Mouse (Mus musculus): ENCODE data around the gene Gmds.

Gene Gmds

GRCm38 (mm10) chr13:31929299-31929698 lies 409.2 kb downstream of the Gmds start:
- DNase-seq: no peak

DNA sequence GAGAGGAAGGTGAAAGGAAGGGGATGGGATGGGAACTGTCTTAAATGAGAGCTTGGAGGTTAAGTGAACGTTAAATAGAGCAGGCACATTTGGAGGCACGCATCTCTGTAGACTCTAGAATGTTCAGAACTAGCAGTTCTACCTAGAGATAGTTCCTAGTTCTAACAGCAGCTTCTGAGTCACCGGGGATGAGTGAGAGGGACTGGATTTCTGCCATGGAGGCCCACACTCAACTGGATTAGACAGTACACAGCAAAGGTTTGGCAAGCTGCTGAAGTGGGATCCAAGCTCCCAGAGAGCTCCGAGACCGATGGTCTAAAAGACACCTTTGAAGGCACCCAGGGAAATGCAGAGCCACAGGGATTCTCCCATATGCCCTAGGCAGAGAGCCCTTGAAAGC lies 411.9 kb downstream of the Gmds start:
- DNase-seq: no peak

DNA sequence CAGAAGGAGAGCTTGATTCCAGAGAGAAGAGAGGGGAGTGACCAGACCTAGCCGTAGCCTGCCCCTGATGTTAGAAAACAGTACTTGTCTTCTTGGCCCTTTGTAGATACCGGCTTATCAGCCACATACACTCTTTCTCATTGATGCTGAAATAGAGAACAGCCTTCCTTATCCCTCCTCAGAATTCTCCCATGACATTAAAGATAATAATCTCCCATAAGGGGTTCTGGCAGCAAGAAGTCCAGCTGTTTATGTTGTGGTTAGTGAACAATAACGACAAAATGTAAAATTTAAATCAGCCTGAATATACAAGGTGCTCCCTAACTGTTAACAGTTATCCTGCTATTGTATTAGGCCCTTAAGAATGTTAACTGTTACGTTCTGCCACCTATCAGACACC lies 414.0 kb downstream of the Gmds start:
- no peak for DNase-seq

- no peak for DNase-seq
These were observed 418.8 kb downstream of the Gmds start for GRCm38 (mm10) chr13:31919716-31920115.

GRCm38 (mm10) chr13:31917387-31917786 lies 421.2 kb downstream of the Gmds start:
- no peak for DNase-seq

GRCm38 (mm10) chr13:31915748-31916147 lies 422.8 kb downstream of the Gmds start:
- DNase-seq: no peak

GRCm38 (mm10) chr13:31914901-31915587 lies 423.5 kb downstream of the Gmds start:
- no peak for DNase-seq

DNA sequence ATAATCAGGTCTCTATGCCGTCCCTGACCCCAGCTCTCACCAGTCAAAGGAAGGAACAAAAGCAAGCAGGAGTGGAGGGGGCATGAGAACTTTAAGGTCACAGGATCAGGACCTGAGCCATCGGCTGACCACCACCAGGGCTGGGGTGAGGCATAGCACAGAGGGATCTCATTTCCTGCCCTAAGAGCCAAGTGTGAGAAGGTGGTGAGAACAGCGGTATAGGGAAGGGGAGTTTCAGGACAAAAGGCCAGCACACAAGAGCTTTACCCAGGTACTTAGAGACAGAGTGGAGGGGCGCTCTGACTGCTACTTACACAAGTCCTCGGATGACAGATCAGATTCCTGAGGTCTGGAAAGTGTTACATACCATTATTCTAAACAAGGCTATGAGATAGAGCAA lies 426.6 kb downstream of the Gmds start:
- no peak for DNase-seq

DNA sequence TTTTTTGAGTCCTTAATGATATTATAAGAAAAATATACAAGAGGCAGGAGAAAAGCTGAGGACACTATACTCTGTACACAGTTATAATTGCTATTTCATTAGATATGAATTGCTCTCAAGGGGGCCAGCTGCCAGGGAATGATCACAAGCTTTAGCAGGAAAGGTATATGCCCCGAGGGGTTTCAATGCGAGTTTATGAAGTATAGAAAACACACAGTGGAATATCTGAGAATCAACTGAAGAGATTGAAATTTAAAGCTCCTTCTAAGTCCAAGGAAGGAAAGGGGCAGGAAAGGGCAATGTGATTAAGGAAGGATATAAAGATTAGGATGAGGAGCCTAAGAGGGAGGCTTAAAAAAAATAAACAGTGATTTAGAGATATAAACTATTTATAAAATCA lies 427.2 kb downstream of the Gmds start:
- DNase-seq: no peak

DNA sequence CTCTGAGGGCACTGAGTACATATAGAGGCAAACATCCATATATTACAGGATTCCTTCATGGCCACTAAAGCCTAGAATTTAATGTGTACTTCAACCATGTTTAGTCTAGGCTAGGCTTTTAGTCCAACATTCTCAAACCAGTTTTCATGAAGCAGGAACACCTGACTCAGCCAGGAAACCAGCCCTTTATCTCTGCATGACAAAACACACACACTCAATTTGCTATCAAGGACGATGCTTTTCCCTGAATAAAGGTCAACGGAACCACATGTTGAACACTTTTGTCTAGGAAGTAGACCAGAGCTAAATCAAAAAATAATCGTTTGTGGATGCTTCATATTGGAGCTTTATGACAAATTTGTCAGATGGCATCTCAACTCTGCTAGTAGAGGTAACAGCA lies 429.5 kb downstream of the Gmds start:
- no peak for DNase-seq

DNA sequence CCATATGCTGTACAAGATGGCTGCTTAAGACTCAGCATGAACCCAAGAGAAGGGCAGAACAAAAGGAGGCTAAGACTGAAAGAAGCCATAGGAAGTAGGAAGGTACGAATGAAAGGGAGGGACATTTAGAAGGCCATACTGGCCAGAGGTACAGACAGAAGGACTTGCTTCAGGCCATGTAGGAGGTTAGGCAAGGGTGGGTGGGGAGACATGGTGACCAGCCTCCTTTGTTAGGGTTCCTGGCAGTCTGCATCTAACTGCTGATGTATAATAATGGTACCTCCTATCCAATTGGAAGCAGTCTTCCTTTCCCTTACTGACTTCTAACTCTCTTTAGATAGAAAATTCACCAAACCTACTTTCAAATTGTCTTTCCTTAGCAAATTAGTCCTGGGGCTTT lies 432.0 kb downstream of the Gmds start:
- DNase-seq: no peak

- DNase-seq: no peak
These were observed 438.3 kb downstream of the Gmds start for GRCm38 (mm10) chr13:31900191-31900590.

DNA sequence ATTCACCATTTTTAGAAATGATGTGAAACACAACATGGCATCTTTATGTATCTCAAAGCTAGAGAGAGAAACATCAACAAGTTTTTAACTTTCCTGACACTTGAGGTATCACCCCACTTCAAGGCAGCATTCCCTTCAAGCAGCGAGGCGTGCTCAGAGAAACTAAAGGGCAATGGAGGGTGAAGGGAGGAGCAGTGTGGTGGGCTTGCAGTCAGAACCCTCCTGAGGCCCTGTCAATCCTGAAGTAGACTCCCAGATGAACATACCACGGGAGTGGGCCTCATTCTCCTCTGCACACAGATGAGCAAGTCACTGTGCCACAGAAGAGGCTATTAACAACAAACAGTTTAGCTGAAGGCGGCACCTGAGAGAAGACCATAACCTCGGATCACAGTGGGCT lies 439.1 kb downstream of the Gmds start:
- no peak for DNase-seq

- DNase-seq: no peak
These were observed 441.0 kb downstream of the Gmds start for GRCm38 (mm10) chr13:31897493-31897892.

GRCm38 (mm10) chr13:31894511-31894910 lies 444.0 kb downstream of the Gmds start:
- no peak for DNase-seq

GRCm38 (mm10) chr13:31892913-31893514 lies 445.5 kb downstream of the Gmds start:
- DNase-seq: no peak

DNA sequence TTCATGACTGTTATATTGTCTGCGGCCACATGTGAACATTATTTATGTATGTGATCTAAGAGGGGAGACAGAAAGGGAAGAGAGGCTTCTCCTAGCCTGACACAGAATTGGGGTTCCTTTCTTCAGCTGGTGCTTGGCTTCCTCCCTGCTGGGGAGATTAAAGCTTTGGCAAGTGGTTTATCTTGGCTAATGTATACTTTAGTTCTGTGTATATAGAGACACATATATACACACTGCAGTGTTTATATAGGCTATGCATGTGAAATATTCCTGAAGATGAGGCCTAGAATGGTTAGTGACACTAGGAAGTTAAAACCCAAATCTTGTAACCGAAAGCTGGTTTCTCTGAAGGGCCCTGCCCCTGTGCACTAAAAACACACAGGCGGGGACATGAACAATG lies 450.0 kb downstream of the Gmds start:
- DNase-seq: no peak

GRCm38 (mm10) chr13:31885769-31886168 lies 452.8 kb downstream of the Gmds start:
- no peak for DNase-seq

GRCm38 (mm10) chr13:31878805-31879477 lies 459.6 kb downstream of the Gmds start:
- DNase-seq: no peak

DNA sequence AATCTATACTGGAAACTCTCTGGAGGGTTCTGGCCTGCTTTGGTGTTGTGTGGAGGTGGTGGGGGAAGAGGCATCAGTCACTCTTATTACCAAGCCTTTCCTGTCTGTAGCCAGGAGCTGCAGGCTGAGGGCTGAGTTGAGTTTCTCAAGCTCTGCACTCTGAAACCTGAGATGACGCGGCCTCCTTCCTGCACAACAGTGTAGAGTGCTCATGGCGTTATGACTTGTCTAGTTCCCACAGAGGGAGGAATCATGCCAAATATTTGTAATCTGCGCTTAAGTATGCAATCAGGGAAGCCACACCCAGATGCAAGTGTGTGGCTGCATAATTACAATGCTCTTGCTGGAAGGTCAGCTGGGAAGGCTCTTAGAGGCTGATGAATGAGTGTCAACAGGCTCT lies 461.5 kb downstream of the Gmds start:
- DNase-seq: no peak

DNA sequence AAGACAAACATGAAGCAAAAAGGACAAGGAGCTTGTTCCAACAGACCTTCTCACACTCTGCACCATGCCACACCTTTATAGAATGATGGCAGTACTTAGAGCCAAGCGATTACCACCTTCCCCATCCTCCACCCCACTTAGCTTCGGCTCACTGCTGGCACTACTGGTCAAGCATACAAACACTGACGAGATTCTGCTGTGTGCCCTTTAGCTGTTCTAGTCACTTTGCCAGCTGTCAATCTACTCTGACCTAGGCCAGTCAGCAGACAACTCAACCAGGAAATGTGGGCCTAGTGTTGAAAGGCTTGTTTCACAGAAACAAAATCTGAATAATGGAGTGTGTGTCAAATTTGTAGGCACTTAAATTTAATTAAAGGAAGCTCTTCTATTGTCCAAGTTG lies 464.1 kb downstream of the Gmds start:
- no peak for DNase-seq

DNA sequence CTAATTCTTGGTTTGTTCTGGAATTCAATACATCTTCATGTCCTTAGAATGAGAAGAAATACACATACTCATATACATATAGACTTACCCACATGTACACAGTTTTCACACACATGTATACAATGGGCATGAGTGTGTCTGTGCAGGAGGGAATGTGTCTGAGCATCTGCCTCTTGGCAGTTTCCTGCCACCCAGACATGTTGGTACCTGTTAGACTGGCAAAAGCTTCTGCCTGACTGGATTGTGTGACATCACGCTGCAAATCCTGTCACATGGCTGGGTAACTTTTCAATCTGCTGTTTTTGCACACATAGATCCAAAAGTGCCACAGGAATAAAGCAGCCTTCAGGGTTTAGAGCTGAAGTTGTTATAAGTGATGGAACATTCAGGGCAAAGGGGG lies 465.3 kb downstream of the Gmds start:
- DNase-seq: no peak

DNA sequence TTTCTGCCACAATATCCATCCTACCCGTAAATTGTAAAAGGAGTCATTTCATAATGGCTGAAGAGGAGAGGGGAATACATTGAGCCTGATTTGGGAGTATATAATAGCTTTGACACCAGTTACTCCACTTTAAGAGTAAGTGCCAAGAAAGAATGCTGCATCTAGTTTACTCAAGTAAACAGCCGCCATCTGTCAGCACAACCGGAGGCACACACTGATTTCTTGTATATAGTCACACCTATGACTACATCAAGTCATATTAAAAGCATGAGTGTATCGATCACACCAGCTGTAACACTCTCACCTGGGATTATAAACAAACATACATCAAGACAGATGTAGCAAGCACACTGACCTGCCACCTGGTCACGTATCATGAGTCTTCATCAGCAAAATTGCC lies 473.8 kb downstream of the Gmds start:
- no peak for DNase-seq

- no peak for DNase-seq
These were observed 475.1 kb downstream of the Gmds start for GRCm38 (mm10) chr13:31863461-31863860.
